Mouse (Mus musculus) bone marrow, adult 2 months (tissue): ENCODE results near the gene Gm10382.

Source experiments
- CTCF ChIP-seq: fragments of 200-500 bp; IDR thresholded peaks from 2 replicates; pipeline ENCODE4 v1.5.1; 2011; ENCODE audit warnings: low read length, control low read depth; ENCODE audit not compliant: control insufficient read depth, insufficient read depth
- POLR2A ChIP-seq: fragments of 200-500 bp; IDR thresholded peaks from 2 replicates; pipeline ENCODE4 v1.6.1; 2011; ENCODE audit warnings: low read depth, mild to moderate bottlenecking, control low read depth, low read length, borderline replicate concordance; ENCODE audit not compliant: control insufficient read depth

DNA sequence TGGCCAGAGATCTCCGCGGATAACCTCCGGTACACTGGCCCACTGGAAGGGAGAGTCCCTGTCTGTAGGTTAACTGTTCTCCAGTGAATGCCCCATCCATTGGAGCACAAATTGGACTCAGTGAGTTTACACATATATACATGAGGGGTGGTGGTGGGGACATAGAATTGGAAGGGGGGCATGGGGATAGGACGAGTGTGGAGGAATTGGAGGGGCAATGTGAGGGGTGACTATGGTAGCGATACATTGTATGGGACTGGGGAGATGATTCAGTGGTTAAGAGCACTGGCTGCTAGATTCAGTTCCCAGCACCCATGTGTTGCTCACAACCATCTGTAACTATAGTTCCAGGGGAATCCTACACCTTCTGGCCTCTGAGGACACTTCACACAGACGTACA, 13.9 kb downstream of the Gm10382 start:
- TF ChIP-seq CTCF (no peak), POLR2A (no peak)
